Mouse (Mus musculus) heart, embryonic 10.5 days (tissue): ENCODE results near the gene Arhgef26. TPM values are rescaled to one million over a fixed set of nuclear protein-coding genes. Genes with fewer than 3 reads are reported as not detected.

ENCODE experiments used
- DNase-seq: peaks from one replicate; pipeline ENCODE4 v3.0.0-alpha.2; 2017; ENCODE audit warnings: low spot score
- H3K27ac ChIP-seq: fragments of 300-500 bp; sonication (generic); 2 replicates; pipeline ENCODE4 v1.5.1; 2016; ENCODE audit warnings: mild to moderate bottlenecking
- H3K27me3 ChIP-seq: fragments of 300-500 bp; sonication (generic); 2 replicates; pipeline ENCODE4 v1.6.1; 2016; ENCODE audit warnings: mild to moderate bottlenecking; ENCODE audit not compliant: poor library complexity, insufficient read depth, severe bottlenecking
- H3K36me3 ChIP-seq: fragments of 300-500 bp; sonication (generic); 2 replicates; pipeline ENCODE4 v1.6.1; 2016; ENCODE audit warnings: mild to moderate bottlenecking, moderate library complexity
- H3K4me1 ChIP-seq: fragments of 300-500 bp; sonication (generic); 2 replicates; pipeline ENCODE4 v1.6.1; 2016; ENCODE audit warnings: mild to moderate bottlenecking
- H3K4me3 ChIP-seq: fragments of 300-500 bp; sonication (generic); 2 replicates; pipeline ENCODE4 v1.5.1; 2016; ENCODE audit warnings: mild to moderate bottlenecking, moderate library complexity
- H3K9me3 ChIP-seq: fragments of 300-500 bp; sonication (generic); 2 replicates; pipeline ENCODE4 v1.6.1; 2016; ENCODE audit warnings: mild to moderate bottlenecking, moderate library complexity
- WGBS: fragments of 180-500 bp; shearing (Covaris S2); methylation state at CpG from one replicate; pipeline ENCODE4 v1.1.7; 2016; 5-methylcytosine and 5-hydroxymethylcytosine counted together
- polyA plus RNA-seq: library from polyadenylated mRNA; unstranded; fragments of >200 nt; fragmentation: Nextera tagmentation; extraction: Ambion mirVana; gene quantifications from 2 replicates; pipeline ENCODE4 v1.2.1, GENCODE M21; 2016

Gene Arhgef26
- polyA plus RNA-seq, 1 experiment from 2014 or later: 4.6 TPM

DNA sequence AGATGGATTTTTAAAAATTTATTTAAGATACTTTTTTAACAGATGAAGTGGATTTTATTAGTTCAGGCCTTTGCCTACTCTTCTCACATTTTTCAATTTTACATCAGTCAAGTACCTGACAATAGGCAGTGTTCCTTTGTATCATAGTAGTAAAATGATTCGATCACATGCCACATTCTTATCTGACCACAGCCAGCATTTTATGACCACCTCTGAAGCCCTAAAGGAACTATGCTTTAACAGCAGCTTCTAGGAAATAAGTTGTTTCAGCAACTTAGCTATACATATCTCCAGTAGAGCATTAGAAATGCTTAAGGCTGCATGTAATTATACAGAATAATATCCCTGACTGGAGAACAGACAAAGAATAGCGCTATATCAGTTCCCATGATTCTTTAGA, 146.2 kb downstream of the Arhgef26 start:
- WGBS: 90% methylated on average over 2 of the region's 2 CpGs
- Histone ChIP-seq H3K9me3 (no peaks in the 10 kb centered on the region), H3K27me3 (no peaks in the 10 kb centered on the region), H3K36me3 (peaks cover 80% of the 10 kb centered on the region), H3K27ac (no peak overlapping the region), H3K4me1 (no peaks in the 10 kb centered on the region), H3K4me3 (no peak overlapping the region)
- DNase-seq: no peak

DNA sequence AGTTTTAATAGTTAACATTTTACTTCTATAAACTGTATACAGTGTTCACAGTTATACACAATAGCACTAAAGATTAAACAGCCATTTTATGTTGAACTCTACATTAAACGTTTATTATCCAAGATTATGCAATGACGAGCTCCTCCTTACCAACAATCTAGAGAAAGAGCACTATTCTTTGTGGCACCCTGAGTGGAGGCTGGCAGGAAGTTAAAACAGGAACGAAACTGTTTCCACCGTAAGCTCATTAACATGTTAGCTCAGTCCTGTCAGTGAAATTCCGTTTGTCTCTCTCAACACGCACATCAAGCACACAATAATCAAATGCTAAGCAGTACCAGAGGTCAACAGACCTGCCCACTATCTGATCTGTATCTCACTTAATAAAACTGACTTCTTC, 154.4 kb downstream of the Arhgef26 start:
- no peak overlapping the region for H3K27ac ChIP-seq
- H3K36me3 ChIP-seq: peaks cover 87% of the 10 kb centered on the region
- no peaks in the 10 kb centered on the region for H3K9me3 ChIP-seq
- H3K4me1 ChIP-seq: no peaks in the 10 kb centered on the region
- H3K4me3 ChIP-seq: no peak overlapping the region
- no peak for DNase-seq
- 87% methylated on average over 6 of the region's 6 CpGs for WGBS
- no peaks in the 10 kb centered on the region for H3K27me3 ChIP-seq

DNA sequence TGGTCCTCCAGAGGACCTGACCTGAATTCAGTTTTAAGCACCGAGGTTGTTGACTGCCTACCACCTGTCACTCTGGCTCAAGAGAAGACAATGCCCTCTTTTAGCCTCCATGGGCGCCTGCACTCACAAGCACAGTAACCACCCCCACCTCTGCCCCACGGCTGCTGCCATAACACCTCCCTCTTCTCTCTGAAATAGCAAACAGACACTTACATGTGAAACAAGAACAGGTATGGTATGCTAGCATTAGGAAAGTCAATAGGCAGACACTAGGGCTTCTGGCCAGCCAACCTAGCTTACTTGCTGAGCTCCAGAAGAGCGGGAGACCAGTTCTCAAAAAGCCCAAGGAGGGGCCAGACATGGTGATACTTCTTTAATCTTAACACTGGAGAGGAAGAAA, 161.2 kb downstream of the Arhgef26 start:
- Histone ChIP-seq H3K4me1 (no peaks in the 10 kb centered on the region), H3K9me3 (no peaks in the 10 kb centered on the region), H3K27me3 (no peaks in the 10 kb centered on the region), H3K4me3 (no peak overlapping the region), H3K27ac (no peak overlapping the region), H3K36me3 (peaks cover 57% of the 10 kb centered on the region)
- no peak for DNase-seq
- 82% methylated on average over 4 of the region's 4 CpGs for whole genome bisulfite sequencing

DNA sequence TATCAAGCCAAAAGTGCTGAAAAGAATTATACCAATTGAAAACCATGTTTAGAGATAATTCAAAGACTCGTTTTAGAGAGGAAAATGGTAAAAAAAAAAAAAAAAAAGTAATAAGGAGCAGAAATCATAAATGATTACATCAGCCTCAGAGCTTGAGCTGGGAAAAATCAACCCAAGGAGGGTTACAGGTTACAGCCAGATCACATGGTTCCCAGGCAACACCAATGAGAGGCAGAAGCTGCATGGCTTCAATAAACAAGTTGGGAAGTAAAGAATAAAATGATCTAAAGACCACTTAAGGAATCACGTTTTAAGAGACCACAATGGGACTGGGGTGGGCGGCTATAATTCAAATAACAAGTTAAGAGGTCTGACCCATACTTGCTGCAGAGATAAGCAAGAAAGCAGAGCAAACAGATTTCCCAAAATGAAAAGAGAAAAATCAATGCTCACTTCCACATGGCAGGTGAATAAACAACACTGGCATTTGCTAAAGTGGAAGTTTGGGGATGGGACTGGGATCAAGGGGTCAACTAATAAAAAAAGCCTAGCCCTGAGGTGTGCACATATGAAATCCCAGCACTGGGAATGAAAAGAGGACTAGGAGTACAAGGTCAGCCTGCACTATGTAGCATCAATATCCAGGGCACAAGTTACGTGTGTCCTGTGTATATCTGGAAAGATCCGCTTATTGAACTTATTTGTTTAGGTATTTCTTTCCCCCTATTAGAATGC, 167.2 kb downstream of the Arhgef26 start:
- WGBS: 76% methylated on average over 5 of the region's 5 CpGs
- Histone ChIP-seq H3K36me3 (peaks cover 16% of the 10 kb centered on the region), H3K27ac (no peak overlapping the region), H3K4me1 (peaks cover 7% of the 10 kb centered on the region), H3K27me3 (peaks cover 3% of the 10 kb centered on the region; the same call in 1 of the 2 replicates), H3K9me3 (no peaks in the 10 kb centered on the region), H3K4me3 (peak overlapping the region; percentile 92)
- no peak for DNase-seq

DNA sequence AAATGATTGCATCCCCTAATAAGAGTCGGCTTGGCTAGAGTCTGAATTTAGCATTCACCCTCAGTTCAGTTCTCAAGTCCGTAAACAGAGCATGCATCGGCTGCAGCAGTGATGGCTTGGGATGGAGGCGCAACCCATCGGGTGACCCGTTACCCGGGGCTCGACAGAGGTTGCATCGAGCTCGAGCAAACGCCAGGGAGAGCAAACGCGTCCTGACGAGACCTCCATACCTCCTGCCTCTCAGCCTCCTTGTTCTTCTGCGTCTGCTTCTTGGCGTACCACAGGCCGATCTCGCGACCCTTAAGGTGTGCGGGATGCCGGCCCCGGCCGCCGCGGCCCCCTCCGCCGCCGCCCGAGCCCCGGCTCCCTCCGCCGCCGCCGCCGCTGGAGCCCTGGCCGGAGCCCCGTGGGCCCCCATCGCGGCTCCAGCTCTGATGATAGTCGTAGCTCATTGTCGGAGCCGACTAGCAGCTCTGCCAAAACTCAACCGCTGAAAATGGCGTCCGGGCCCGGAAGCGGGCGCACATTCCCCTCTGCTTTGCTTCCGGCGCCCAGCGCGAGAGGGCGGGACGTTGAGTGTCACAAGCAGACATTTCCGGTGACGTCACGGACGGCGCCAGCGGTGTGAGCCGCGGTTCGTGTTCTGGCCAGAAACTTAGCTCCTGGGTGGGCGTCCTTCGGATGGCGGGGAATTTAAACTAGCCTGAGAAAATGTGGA, 168.5 kb downstream of the Arhgef26 start, which contains the start of gene Dhx36:
Dhx36 (minus strand) TSS at position 517 of the 718 bp plus-strand sequence.
- peak within 1 kb of the TSS; percentile 98 for H3K27ac ChIP-seq
- WGBS: under 1% methylated on average over 66 of the region's 66 CpGs
- peaks cover 3% of the 10 kb centered on the region; the same call in 1 of the 2 replicates for H3K27me3 ChIP-seq
- H3K36me3 ChIP-seq: peaks cover 3% of the 10 kb centered on the region; the same call in 1 of the 2 replicates
- H3K9me3 ChIP-seq: no peaks in the 10 kb centered on the region
- H3K4me1 ChIP-seq: peaks cover 7% of the 10 kb centered on the region
- peak; percentile 96 for DNase-seq
- H3K4me3 ChIP-seq: peak within 1 kb of the TSS; percentile 92

DNA sequence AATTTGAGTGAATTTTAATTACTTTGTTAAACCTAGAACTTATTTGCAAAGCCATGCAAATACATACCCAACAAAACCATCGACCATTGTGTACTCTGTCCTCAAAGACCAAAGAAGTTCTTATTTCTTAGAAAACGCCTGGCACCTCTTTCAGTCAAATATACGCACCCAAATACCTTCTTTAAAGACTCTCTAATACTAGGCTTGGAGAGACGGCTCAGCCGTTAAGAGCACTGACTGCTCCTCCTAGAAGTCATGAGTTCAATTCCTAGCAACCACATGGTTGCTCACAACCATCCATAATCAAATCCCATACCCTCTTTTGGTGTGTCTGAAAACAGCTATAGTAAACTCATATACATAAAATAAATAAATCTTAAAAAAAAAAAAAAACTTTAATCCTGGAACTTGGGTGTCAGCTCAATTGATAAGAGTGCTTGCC, 169.1 kb downstream of the Arhgef26 start:
- 46% methylated on average over 5 of the region's 5 CpGs for WGBS
- H3K36me3 ChIP-seq: no peaks in the 10 kb centered on the region
- H3K4me1 ChIP-seq: peaks cover 7% of the 10 kb centered on the region
- peak overlapping the region; percentile 98 for H3K27ac ChIP-seq
- no peaks in the 10 kb centered on the region for H3K9me3 ChIP-seq
- DNase-seq: no peak
- peaks cover 3% of the 10 kb centered on the region; the same call in 1 of the 2 replicates for H3K27me3 ChIP-seq
- H3K4me3 ChIP-seq: peak overlapping the region; percentile 92

Other genes starting within 250 kb of the Arhgef26 start
- 20.0 and 27.6 TPM in 2 replicates for gene Dhx36, start 168.7 kb downstream of the Arhgef26 start, polyA plus RNA-seq